Mouse (Mus musculus) stomach, embryonic 15.5 days (tissue): ENCODE measurements around the gene Prss45. TPM values are rescaled to one million over a fixed set of nuclear protein-coding genes. Genes with fewer than 3 reads are reported as not detected.

Experiments used
- ATAC-seq: fragments of 200-750 bp; cut with Nextera tagmentation; 2 replicates; pipeline ENCODE4 v1.8.0; 2017; ENCODE audit warnings: low read depth, moderate number of reproducible peaks, moderate TSS enrichment; ENCODE audit not compliant: insufficient read depth, low FRiP score
- H3K27ac ChIP-seq: fragments of 300-500 bp; sonication (generic); 2 replicates; pipeline ENCODE4 v1.5.1; 2015; ENCODE audit warnings: mild to moderate bottlenecking, inconsistent platforms
- H3K27me3 ChIP-seq: fragments of 300-500 bp; sonication (generic); replicated peaks from 2 replicates; pipeline ENCODE4 v1.6.1; 2015; ENCODE audit warnings: inconsistent platforms
- H3K36me3 ChIP-seq: fragments of 300-500 bp; sonication (generic); 2 replicates; pipeline ENCODE4 v1.6.1; 2015; ENCODE audit warnings: inconsistent platforms
- H3K4me1 ChIP-seq: fragments of 300-500 bp; sonication (generic); 2 replicates; pipeline ENCODE4 v1.6.1; 2015; ENCODE audit warnings: inconsistent platforms
- H3K4me2 ChIP-seq: fragments of 300-500 bp; sonication (generic); 2 replicates; pipeline ENCODE4 v1.6.1; 2015; ENCODE audit warnings: mild to moderate bottlenecking, inconsistent platforms
- H3K4me3 ChIP-seq: fragments of 300-500 bp; sonication (generic); replicated peaks from 2 replicates; pipeline ENCODE4 v1.5.1; 2015; ENCODE audit warnings: inconsistent platforms
- H3K9ac ChIP-seq: fragments of 300-500 bp; sonication (generic); 2 replicates; pipeline ENCODE4 v1.6.1; 2015; ENCODE audit warnings: inconsistent platforms
- H3K9me3 ChIP-seq: fragments of 300-500 bp; sonication (generic); 2 replicates; pipeline ENCODE4 v1.6.1; 2016; ENCODE audit warnings: inconsistent platforms
- WGBS: fragments of 180-500 bp; shearing (Covaris S2); methylation state at CpG from one replicate; pipeline ENCODE4 v1.1.7; 2015; 5-methylcytosine and 5-hydroxymethylcytosine counted together
- polyA plus RNA-seq: library from polyadenylated mRNA; unstranded; fragments of >200 nt; fragmentation: Nextera tagmentation; extraction: Ambion mirVana; gene quantifications from 2 replicates; pipeline ENCODE4 v1.2.1, GENCODE M21; 2015

Gene Prss45
- polyA plus RNA-seq, 1 experiment from 2014 or later = not detected

- Histone ChIP-seq H3K9me3 (no peaks in the 10 kb centered on the region), H3K9ac (no peak overlapping the region), H3K27ac (no peak overlapping the region), H3K4me2 (no peak overlapping the region), H3K4me3 (no peak overlapping the region), H3K36me3 (no peaks in the 10 kb centered on the region), H3K27me3 (no peaks in the 10 kb centered on the region), H3K4me1 (peaks cover 7% of the 10 kb centered on the region; the same call in 1 of the 2 replicates)
- 60% methylated on average over 9 of the region's 9 CpGs for WGBS
- ATAC-seq = no peak
These were observed 53.3 kb downstream of the Prss45 start for GRCm38 (mm10) chr9:110887388-110888303.

- Histone ChIP-seq H3K9ac (no peak overlapping the region), H3K36me3 (no peaks in the 10 kb centered on the region), H3K9me3 (no peaks in the 10 kb centered on the region), H3K4me1 (peaks cover 7% of the 10 kb centered on the region; the same call in 1 of the 2 replicates), H3K4me3 (no peak overlapping the region), H3K27me3 (no peaks in the 10 kb centered on the region), H3K27ac (no peak overlapping the region), H3K4me2 (no peak overlapping the region)
- WGBS = 95% methylated on average over 14 of the region's 14 CpGs
- no peak for ATAC-seq
These were observed 54.5 kb downstream of the Prss45 start for GRCm38 (mm10) chr9:110888935-110889334.

GRCm38 (mm10) chr9:110890026-110890783 lies 55.8 kb downstream of the Prss45 start:
- H3K27me3 ChIP-seq = no peaks in the 10 kb centered on the region
- H3K9me3 ChIP-seq = no peaks in the 10 kb centered on the region
- H3K36me3 ChIP-seq = no peaks in the 10 kb centered on the region
- no peak overlapping the region for H3K27ac ChIP-seq
- ATAC-seq = peak; percentile 42; the same call in 1 of the 2 replicates
- peak overlapping the region; percentile 19; the same call in 1 of the 2 replicates for H3K4me2 ChIP-seq
- no peak overlapping the region for H3K9ac ChIP-seq
- WGBS = 13% methylated on average over 21 of the region's 21 CpGs
- peaks cover 7% of the 10 kb centered on the region; the same call in 1 of the 2 replicates for H3K4me1 ChIP-seq
- H3K4me3 ChIP-seq = no peak overlapping the region

Other genes starting within 250 kb of the Prss45 start
- gene Nradd, start 210.1 kb upstream of the Prss45 start, polyA plus RNA-seq = 28.5 and 30.5 TPM in 2 replicates
- 6.2 and 6.9 TPM in 2 replicates for gene Nbeal2, start 180.4 kb upstream of the Prss45 start, polyA plus RNA-seq
- 146 and 160 TPM in 2 replicates for gene Ccdc12, start 178.1 kb upstream of the Prss45 start, polyA plus RNA-seq
- gene Myl3, start 92.7 kb upstream of the Prss45 start, polyA plus RNA-seq = 2.6 and 2.7 TPM in 2 replicates
- gene Pth1r, start 87.4 kb upstream of the Prss45 start, polyA plus RNA-seq = 23.9 and 24.3 TPM in 2 replicates
- not detected in 2 replicates for gene Prss42, start 36.4 kb upstream of the Prss45 start, polyA plus RNA-seq
- gene Prss44, start 20.6 kb upstream of the Prss45 start, polyA plus RNA-seq = not detected in 2 replicates
- not detected in 2 replicates for gene Prss43, start 7.9 kb upstream of the Prss45 start, polyA plus RNA-seq
- gene Prss46, start 9.9 kb downstream of the Prss45 start, polyA plus RNA-seq = not detected in 2 replicates
- gene Prss50, start 23.4 kb downstream of the Prss45 start, polyA plus RNA-seq = 0.98 and 1.5 TPM in 2 replicates
- gene Als2cl, start 45.3 kb downstream of the Prss45 start, polyA plus RNA-seq = 6.0 and 7.2 TPM in 2 replicates
- 1.8 TPM in 2 replicates for gene Tmie, start 45.5 kb downstream of the Prss45 start, polyA plus RNA-seq
- gene Fam240a, start 82.3 kb downstream of the Prss45 start, polyA plus RNA-seq = not detected in 2 replicates
- not detected in 2 replicates for gene Tdgf1, start 111.6 kb downstream of the Prss45 start, polyA plus RNA-seq
- gene Lrrc2, start 117.0 kb downstream of the Prss45 start, polyA plus RNA-seq = 0.18 TPM in 1 of 2 replicates, not detected in the other
- gene Rtp3, start 156.0 kb downstream of the Prss45 start, polyA plus RNA-seq = 0.45 and 1.1 TPM in 2 replicates
- gene Ltf, start 184.7 kb downstream of the Prss45 start, polyA plus RNA-seq = 22.6 and 32.0 TPM in 2 replicates
- gene Ccrl2, start 222.9 kb downstream of the Prss45 start, polyA plus RNA-seq = 2.5 TPM in 2 replicates